Mouse (Mus musculus) cerebellum, postnatal 36 days (tissue): ENCODE results near the gene Sfrp5.

ENCODE experiments used
- DNase-seq, 2 experiments: peaks; one replicate each; pipeline ENCODE4 v3.0.0; 2021 to 2022; ENCODE audit warnings: mixed read lengths in 2 of 2

Sfrp5 gene

GRCm38 (mm10) chr19:42197066-42197465 lies 5.0 kb downstream of the Sfrp5 start:
- no peak for DNase-seq

GRCm38 (mm10) chr19:42196378-42196777 lies 5.7 kb downstream of the Sfrp5 start:
- peak; percentile 39 to 53 for DNase-seq

GRCm38 (mm10) chr19:42193311-42193710 lies 8.7 kb downstream of the Sfrp5 start:
- DNase-seq = no peak

- DNase-seq = peak; percentile 72 to 81
Observed at GRCm38 (mm10) chr19:42190494-42190893, 11.6 kb downstream of the Sfrp5 start.

DNA sequence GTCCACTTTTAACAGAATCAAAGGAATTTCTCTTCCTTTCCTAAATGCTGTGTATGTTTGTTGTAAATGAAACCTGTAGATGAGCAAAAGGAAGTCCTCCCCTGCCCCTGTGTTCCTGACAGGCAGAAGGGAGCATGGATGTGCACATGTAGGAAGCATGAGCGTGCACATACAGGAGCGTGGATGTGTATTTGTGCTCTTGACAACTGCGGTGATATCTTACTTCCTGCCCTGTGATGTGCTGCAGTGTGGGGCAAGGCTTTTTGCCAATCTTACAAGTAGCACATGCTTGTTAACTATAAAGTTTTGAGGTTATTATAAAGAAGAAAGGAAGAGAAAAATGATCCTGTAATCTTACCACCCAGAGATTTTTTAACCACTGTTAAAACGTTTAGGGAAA lies 12.3 kb downstream of the Sfrp5 start:
- DNase-seq = no peak

DNA sequence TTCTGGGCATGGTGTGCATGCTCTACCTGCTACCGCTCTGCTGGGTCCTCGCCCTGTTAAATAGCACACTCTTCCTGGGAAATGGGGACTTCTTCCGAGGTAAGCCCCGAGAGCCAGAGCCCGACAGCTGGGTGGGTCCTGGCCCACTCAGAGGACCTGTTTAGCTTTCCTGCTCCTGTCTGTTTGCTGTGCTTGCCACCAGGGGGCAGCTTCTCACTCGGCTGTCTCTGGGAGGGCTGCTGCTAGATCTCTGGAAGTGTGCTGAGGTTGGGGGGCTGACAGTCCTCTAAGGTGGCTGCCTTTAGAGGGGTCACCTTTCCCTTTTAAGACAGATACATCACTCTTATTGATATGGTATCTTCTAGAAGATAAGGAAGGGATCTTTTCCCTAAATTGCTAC lies 19.4 kb downstream of the Sfrp5 start:
- DNase-seq = peak in 1 of 2 experiments; percentile 29

- DNase-seq = no peak
Observed at GRCm38 (mm10) chr19:42179356-42179755, 22.7 kb downstream of the Sfrp5 start.

DNA sequence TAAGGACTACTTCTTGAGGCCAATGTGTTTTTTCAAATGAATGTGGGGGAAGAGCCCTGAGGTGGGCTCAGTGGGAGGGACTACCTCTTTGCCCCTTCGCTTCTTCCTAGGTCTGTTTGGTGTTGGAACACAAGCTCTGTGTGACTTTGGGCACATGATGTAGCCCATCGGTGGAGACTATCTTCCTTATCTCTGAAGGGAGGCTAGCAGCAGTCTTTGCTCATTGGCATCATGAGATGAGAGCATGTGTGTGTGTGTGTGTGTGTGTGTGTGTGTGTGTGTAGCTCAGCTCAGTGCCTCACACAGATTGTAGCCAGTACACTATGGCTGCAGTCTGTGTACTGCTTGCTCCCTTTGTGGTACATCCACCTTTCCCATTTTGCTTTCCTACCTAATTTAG lies 24.6 kb downstream of the Sfrp5 start:
- no peak for DNase-seq

DNA sequence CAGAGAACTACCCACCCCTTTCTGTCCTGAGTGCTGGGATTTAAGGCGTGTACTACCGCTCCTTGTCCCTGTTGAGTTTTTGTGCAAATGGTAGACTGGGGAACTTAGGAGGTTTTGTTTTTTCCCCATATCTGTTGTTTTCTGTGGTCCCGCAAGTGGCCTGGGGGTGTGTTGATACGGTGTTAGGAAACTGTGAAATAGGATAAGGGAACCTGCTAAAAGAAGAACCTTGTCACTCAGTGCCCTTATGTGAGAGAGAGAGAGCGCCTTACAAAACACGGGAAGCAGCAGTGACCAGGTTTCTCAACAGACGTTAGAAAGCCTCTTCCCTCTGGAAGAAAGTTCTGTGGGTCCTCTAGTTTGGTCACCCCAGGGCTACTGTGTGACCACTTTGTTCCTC lies 25.2 kb downstream of the Sfrp5 start:
- DNase-seq = no peak

DNA sequence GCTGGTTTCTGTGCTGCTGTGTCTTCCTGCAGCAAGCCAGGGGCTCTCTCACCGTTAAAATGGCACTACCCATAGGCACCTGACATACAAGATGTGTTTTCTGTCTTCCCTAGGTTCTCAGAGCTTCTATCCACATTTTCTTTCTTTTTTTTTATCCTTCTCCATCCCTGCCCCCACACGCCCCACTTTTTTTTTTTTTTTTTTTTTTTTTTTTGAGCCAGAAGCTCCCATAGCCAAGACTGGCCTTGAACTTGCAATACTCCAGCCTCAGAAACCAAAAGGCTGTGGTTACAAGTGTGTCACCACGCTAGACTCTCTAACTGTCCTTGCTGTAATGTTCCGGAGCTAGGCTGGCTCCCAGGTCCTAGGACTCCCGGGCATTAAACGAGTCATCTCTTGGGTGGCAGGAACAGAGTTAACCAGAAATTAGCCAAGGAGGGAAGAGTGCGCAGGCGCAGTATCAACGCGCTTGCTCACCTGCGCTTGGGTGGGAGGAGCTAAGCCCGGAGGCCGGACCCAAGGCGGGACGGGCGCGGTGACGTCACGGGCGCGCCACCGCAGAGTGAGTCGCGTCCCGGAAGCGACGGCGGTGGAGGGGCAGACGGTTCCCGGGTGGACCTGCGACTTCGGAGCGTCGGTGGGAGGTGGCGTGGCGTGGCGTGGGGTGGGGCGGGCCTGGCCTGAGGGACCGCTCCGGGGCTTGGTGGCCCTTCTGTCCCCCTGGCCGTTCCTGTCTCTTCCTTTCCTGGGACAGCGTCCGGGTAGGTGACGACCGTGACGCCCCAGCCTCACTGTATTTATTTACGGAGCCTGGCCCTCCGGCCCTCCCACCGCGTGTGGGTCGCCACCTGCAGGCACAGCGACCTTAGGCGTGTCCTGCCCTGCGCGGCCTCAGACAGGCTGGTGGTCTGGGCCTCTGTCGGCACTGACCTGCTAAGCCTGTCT lies 31.8 kb downstream of the Sfrp5 start:
- DNase-seq = peak; percentile 95 to 97

DNA sequence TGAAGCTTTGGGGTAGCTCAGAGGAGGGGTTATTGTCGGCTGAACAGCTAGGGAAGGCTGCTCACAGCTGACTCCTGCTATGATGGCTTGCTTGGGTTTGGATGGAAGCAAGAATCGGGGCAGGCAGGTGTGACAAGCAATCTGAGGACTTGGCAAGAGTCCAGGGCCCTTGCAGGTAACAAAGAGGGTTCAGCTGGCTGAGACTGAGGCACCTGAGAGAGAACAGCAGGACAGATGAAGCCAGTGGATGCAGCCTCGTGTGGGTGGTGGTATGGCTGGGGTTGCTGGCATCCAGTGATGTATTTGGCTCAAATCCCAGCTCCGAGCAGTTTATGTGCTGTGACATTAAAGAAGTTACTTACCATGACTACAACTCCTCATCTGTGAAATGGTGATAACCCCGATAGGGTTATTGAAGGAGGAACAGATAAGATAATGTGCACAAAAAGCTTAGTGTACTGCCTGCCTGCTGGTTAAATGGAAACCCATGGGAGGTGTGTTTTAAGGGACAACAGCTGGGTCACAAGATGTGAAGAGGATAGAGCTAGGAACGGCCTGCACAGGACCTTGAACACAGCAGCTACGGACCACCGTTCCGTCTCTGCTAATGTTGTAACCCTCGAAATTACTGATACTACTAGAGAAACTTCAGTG lies 32.6 kb downstream of the Sfrp5 start:
- no peak for DNase-seq

GRCm38 (mm10) chr19:42167489-42167888 lies 34.6 kb downstream of the Sfrp5 start:
- no peak for DNase-seq

DNA sequence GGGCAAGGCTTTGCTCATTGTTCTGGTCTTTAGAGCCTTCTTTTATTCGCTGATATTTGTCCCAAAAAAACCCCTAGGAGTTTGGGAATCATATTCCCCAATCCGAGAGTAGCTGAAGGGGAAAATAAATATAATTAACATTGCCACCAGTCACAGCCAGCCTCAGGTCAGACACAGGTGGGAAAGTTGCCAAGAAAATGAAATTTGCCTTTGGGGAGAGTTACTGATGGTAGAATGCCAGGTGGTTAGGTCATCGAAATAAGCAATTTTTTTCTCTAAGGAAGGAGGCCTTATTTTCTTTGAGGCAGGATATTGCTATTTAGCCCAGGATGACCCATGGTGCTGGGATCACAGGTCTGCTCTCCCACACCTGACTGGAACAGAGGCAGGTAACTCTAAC lies 35.3 kb downstream of the Sfrp5 start:
- no peak for DNase-seq

DNA sequence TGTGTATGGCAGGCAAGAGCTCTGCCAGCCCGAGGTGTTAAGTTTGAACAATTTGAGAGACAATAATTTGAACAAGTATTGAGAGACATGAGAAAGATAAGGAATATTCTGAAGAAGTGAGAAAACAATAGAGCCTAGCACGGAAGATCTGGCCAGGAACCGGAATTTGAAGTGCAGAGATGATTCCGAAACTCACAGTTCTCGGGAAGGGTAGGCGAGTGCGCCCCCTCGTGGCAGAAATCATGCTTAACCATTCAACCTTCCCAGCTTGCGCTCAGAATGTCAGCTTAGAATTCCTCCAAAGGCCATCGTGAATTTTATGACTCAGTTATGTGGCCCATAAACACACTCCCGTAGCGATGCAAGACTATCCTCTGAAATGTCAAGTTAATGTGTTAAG lies 35.9 kb downstream of the Sfrp5 start:
- peak; percentile 89 to 93 for DNase-seq

- no peak for DNase-seq
Observed at GRCm38 (mm10) chr19:42164188-42164587, 37.9 kb downstream of the Sfrp5 start.

- DNase-seq = no peak
Observed at GRCm38 (mm10) chr19:42163764-42164163, 38.3 kb downstream of the Sfrp5 start, which contains the start of gene Zfyve27. Gene Zfyve27 (plus strand): TSS chr19:42163951.

GRCm38 (mm10) chr19:42158246-42159017 lies 43.6 kb downstream of the Sfrp5 start:
- no peak for DNase-seq

- no peak for DNase-seq
Observed at GRCm38 (mm10) chr19:42157493-42158237, 44.4 kb downstream of the Sfrp5 start.

DNA sequence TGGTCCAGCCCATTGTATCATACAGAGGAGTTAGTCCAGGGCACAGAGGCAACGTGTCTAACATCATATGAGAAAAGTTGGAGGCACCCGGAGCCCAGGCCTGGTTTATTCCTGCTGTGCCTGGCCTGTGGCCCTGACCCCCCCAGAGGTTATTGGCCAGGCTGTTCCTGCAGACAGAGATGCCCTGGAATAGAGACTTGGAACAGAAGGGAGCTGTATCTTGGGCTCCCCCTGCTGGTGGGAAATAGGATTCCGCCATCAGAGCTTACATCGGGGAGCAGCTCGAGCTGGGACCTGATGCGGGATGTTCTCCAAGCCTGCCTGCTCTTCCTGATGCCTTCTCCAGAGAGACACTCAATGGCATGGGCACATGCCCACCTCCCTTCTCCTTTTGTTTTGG lies 50.1 kb downstream of the Sfrp5 start:
- peak; percentile 89 to 95 for DNase-seq

- no peak for DNase-seq
Observed at GRCm38 (mm10) chr19:42148569-42148860, 53.5 kb downstream of the Sfrp5 start.
